Mouse (Mus musculus): ENCODE results near the gene Gfer. TPM values are rescaled to one million over a fixed set of nuclear protein-coding genes. Genes with fewer than 3 reads are reported as not detected.

Gfer gene
- polyA plus RNA-seq, 1 experiment: 62.8 TPM

GRCm38 (mm10) chr17:24727618-24728017 is 31.7 kb upstream of the Gfer start, which contains the start of gene Rpl3l:
Rpl3l (plus strand) TSS chr17:24727820.
- TF ChIP-seq USF1 (IDR thresholded peaks at IDR 0.05; ENCODE audit: low read depth): no peak
- TF ChIP-seq FOSL1 (IDR thresholded peaks at IDR 0.05; ENCODE audit: insufficient read depth, low read length, poor library complexity, severe bottlenecking): no peak
- TF ChIP-seq MYOG (IDR thresholded peaks at IDR 0.05; ENCODE audit: control insufficient read depth, extremely low read depth, insufficient read length): no peak
- TF ChIP-seq MYOD1 (IDR thresholded peaks at IDR 0.05; ENCODE audit: control insufficient read depth, insufficient read length, low read depth): no peak
- TF ChIP-seq CEBPB (IDR thresholded peaks at IDR 0.05; ENCODE audit: low read depth): no peak
- no peak for TF ChIP-seq MAX (IDR thresholded peaks at IDR 0.05)
- no peak for TF ChIP-seq CTCF (IDR thresholded peaks at IDR 0.05; ENCODE audit: control insufficient read depth, insufficient read depth, insufficient read length)
- H3K4me3 ChIP-seq (ENCODE audit: insufficient read depth, poor library complexity, severe bottlenecking): no peak within 1 kb of the TSS

GRCm38 (mm10) chr17:24725637-24726390 is 29.9 kb upstream of the Gfer start:
- Histone ChIP-seq H3K79me2 (ENCODE audit: control insufficient read depth, insufficient read depth) (peaks cover 34% of the 10 kb centered on the region), H3ac (ENCODE audit: control insufficient read depth, insufficient read length, low read depth) (no peak overlapping the region), H3K27me3 (ENCODE audit: control insufficient read depth, insufficient read depth, insufficient read length) (no peaks in the 10 kb centered on the region), H3K4me3 (ENCODE audit: insufficient read depth, poor library complexity, severe bottlenecking) (no peak overlapping the region), H3K36me3 (ENCODE audit: control insufficient read depth, insufficient read depth) (peaks cover 15% of the 10 kb centered on the region), H3K79me3 (ENCODE audit: low read depth) (peaks cover 18% of the 10 kb centered on the region)
- TF ChIP-seq CTCF (IDR thresholded peaks at IDR 0.05; ENCODE audit: control insufficient read depth, insufficient read depth, insufficient read length): no peak
- TF ChIP-seq MAX (IDR thresholded peaks at IDR 0.05): no peak
- TF ChIP-seq USF1 (IDR thresholded peaks at IDR 0.05; ENCODE audit: low read depth): no peak
- TF ChIP-seq MYOD1 (IDR thresholded peaks at IDR 0.05; ENCODE audit: control insufficient read depth, insufficient read length, low read depth): no peak
- TF ChIP-seq MYOG (IDR thresholded peaks at IDR 0.05; ENCODE audit: control insufficient read depth, extremely low read depth, insufficient read length): no peak

More at GRCm38 (mm10) chr17:24727618-24728017, 31.7 kb upstream of the Gfer start, which contains the start of gene Rpl3l:
- Histone ChIP-seq H3K27me3 (ENCODE audit: control insufficient read depth, insufficient read depth, insufficient read length) (peaks cover under 1% of the 10 kb centered on the region), H3K79me2 (ENCODE audit: control insufficient read depth, insufficient read depth) (peaks cover 16% of the 10 kb centered on the region), H3ac (ENCODE audit: control insufficient read depth, insufficient read length, low read depth) (no peak within 1 kb of the TSS), H3K79me3 (ENCODE audit: low read depth) (peaks cover 7% of the 10 kb centered on the region), H3K36me3 (ENCODE audit: control insufficient read depth, insufficient read depth) (peaks cover under 1% of the 10 kb centered on the region)

- Histone ChIP-seq H3K36me3 (ENCODE audit: control insufficient read depth, insufficient read depth) (peaks cover 19% of the 10 kb centered on the region), H3K27me3 (ENCODE audit: control insufficient read depth, insufficient read depth, insufficient read length) (no peaks in the 10 kb centered on the region), H3K79me2 (ENCODE audit: control insufficient read depth, insufficient read depth) (peaks cover 50% of the 10 kb centered on the region), H3K4me3 (ENCODE audit: insufficient read depth, poor library complexity, severe bottlenecking) (peak within 1 kb of the TSS; percentile 81), H3ac (ENCODE audit: control insufficient read depth, insufficient read length, low read depth) (peak within 1 kb of the TSS; percentile 75), H3K79me3 (ENCODE audit: low read depth) (peaks cover 22% of the 10 kb centered on the region)
- no peak for TF ChIP-seq CEBPB (IDR thresholded peaks at IDR 0.05; ENCODE audit: low read depth)
- TF ChIP-seq MYOD1 (IDR thresholded peaks at IDR 0.05; ENCODE audit: control insufficient read depth, insufficient read length, low read depth): no peak
- TF ChIP-seq CTCF (IDR thresholded peaks at IDR 0.05; ENCODE audit: control insufficient read depth, insufficient read depth, insufficient read length): peak; percentile 88
These were observed 28.2 kb upstream of the Gfer start, which contains the start of gene Ndufb10 for GRCm38 (mm10) chr17:24724184-24724583. Ndufb10 (minus strand) TSS chr17:24724478.

GRCm38 (mm10) chr17:24723881-24724180 is 27.9 kb upstream of the Gfer start:
- peaks cover 53% of the 10 kb centered on the region for H3K79me2 ChIP-seq (ENCODE audit: control insufficient read depth, insufficient read depth)

GRCm38 (mm10) chr17:24723122-24723880 is 27.3 kb upstream of the Gfer start:
- peaks cover 59% of the 10 kb centered on the region for H3K79me2 ChIP-seq (ENCODE audit: control insufficient read depth, insufficient read depth)
- peaks cover 20% of the 10 kb centered on the region for H3K36me3 ChIP-seq (ENCODE audit: control insufficient read depth, insufficient read depth)
- peaks cover 24% of the 10 kb centered on the region for H3K79me3 ChIP-seq (ENCODE audit: low read depth)
- no peaks in the 10 kb centered on the region for H3K27me3 ChIP-seq (ENCODE audit: control insufficient read depth, insufficient read depth, insufficient read length)
- H3K4me3 ChIP-seq (ENCODE audit: insufficient read depth, poor library complexity, severe bottlenecking): peak overlapping the region; percentile 81
- H3ac ChIP-seq (ENCODE audit: control insufficient read depth, insufficient read length, low read depth): peak overlapping the region; percentile 75
- TF ChIP-seq FOSL1 (IDR thresholded peaks at IDR 0.05; ENCODE audit: insufficient read depth, low read length, poor library complexity, severe bottlenecking) (no peak), MYOD1 (IDR thresholded peaks at IDR 0.05; ENCODE audit: control insufficient read depth, insufficient read length, low read depth) (no peak), CTCF (IDR thresholded peaks at IDR 0.05; ENCODE audit: control insufficient read depth, insufficient read depth, insufficient read length) (no peak), USF1 (IDR thresholded peaks at IDR 0.05; ENCODE audit: low read depth) (no peak), MYOG (IDR thresholded peaks at IDR 0.05; ENCODE audit: control insufficient read depth, extremely low read depth, insufficient read length) (no peak), MAX (IDR thresholded peaks at IDR 0.05) (no peak), CEBPB (IDR thresholded peaks at IDR 0.05; ENCODE audit: low read depth) (no peak)

More at GRCm38 (mm10) chr17:24723881-24724180, 27.9 kb upstream of the Gfer start:
- Histone ChIP-seq H3ac (ENCODE audit: control insufficient read depth, insufficient read length, low read depth) (peak overlapping the region; percentile 75), H3K79me3 (ENCODE audit: low read depth) (peaks cover 24% of the 10 kb centered on the region), H3K36me3 (ENCODE audit: control insufficient read depth, insufficient read depth) (peaks cover 19% of the 10 kb centered on the region), H3K4me3 (ENCODE audit: insufficient read depth, poor library complexity, severe bottlenecking) (peak overlapping the region; percentile 81), H3K27me3 (ENCODE audit: control insufficient read depth, insufficient read depth, insufficient read length) (no peaks in the 10 kb centered on the region)
- TF ChIP-seq MYOG (IDR thresholded peaks at IDR 0.05; ENCODE audit: control insufficient read depth, extremely low read depth, insufficient read length) (no peak), MAX (IDR thresholded peaks at IDR 0.05) (no peak), CEBPB (IDR thresholded peaks at IDR 0.05; ENCODE audit: low read depth) (no peak), FOSL1 (IDR thresholded peaks at IDR 0.05; ENCODE audit: insufficient read depth, low read length, poor library complexity, severe bottlenecking) (no peak), CTCF (IDR thresholded peaks at IDR 0.05; ENCODE audit: control insufficient read depth, insufficient read depth, insufficient read length) (no peak), MYOD1 (IDR thresholded peaks at IDR 0.05; ENCODE audit: control insufficient read depth, insufficient read length, low read depth) (no peak), USF1 (IDR thresholded peaks at IDR 0.05; ENCODE audit: low read depth) (no peak)

All from C2C12 (cell line).